Mouse (Mus musculus): ENCODE measurements at regions not wholly inside any gene's neighbourhood (a gene's known extent, or its start where the extent isn't known, plus 50 kb on each side); places are given as distances from the start of the nearest gene placed in this dataset.

GRCm38 (mm10) chr11:57956076-57956475 is 52.8 kb upstream of the Larp1 start:
- TF ChIP-seq CTCF (IDR thresholded peaks at IDR 0.05) = no peak
- TF ChIP-seq EP300 (IDR thresholded peaks at IDR 0.05) = no peak
